Mouse (Mus musculus) retina, postnatal 7 days (tissue): ENCODE results near the gene D430042O09Rik.

Source experiments
- DNase-seq: peaks from one replicate; pipeline ENCODE4 v3.0.0-alpha.2; 2012; ENCODE audit warnings: low read depth, low spot score

D430042O09Rik gene

DNA sequence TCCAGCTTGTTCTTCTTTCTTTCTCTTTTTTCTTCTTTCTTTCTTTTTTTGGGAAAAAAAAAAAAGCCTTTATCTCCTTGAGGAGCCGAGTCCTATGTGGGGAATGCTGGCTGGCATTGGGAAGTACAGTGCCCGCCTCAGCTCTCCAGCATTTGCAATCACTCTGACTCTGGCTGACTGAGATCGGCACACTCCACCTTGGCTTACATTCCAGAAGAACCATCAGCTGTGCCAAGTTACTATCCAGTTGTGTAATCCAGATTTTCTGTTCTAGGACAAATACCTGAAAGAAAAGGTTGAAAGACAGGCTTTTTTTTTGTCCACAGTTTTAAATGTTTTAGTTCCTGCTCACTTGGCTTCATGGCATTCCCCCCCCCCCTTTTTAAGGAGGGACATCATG, 100.5 kb downstream of the D430042O09Rik start:
- no peak for DNase-seq

DNA sequence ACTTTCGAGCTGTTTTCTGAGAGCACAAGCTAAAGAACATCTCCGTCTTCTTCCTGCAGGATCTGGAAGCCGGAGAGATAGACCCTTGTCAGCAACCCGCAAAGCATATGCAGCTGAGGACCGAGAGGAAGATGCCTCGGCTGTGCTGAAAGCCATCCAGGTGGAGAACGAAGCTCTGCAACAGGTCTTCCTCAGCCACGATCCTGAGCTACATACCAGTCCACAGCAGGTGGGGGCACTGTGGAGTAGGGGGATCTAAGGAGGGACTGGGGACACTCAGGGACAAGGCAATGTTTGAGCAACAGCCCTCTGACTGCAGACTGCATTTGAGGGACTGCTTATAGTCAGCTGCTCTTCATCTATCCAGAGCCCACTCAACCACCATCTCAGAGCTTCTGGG, 105.0 kb downstream of the D430042O09Rik start:
- no peak for DNase-seq

DNA sequence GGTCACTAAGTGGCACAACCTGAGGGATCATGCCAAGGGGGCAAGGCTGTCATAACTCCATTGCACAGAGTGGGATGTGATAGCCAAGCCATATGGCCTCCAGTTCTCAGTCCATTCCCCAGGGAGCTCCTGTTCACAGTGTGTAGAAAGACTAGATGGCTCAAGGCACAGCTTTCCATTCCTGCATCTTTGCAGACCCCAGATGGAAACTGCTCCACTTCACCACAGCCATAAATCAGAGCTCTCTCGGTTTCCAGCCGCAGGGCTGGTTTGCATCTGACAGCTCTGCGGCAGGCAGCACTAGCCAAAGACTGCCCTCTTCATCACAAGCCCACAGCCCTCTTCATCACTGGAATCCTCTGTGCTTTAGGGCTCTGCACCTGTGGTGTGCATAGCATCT, 108.0 kb downstream of the D430042O09Rik start:
- no peak for DNase-seq

DNA sequence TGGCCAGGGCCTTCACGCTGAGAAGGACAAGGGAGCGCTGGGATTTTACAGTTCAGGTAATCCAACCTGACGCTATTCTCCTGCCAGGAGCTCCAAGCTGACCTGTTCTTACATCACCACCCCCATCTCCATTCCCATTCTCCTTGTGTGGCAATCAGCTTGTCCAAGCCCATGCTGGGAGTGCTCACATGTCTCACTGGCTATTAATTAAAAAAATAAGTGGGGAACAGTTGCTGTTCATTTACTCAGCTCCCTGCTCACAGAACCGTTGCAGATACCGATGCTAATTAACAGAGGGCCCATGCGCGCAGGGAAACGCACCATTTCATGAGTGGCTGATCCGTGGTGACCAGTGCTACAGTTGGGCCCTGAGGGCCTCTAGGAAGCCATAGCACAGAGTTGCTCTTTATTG, 110.6 kb downstream of the D430042O09Rik start:
- no peak for DNase-seq

DNA sequence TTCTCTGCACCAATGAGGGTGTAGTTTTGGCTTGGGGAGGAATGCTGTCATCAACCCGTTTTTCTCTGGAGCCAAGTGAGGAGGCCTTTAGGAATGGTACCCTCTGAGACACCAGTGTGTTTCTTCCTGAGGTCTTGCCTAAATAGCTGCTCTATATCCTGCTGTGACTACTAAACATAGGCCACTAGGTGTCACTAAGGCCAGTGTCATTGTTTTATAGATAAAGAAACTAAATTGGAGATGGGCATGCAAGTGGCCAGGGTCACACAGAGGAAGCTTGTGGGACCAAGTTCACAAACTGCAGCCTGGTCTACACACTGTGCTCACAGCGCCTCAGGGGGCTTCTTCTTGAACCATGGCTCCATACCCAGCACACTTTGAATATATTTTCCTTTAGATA, 112.5 kb downstream of the D430042O09Rik start:
- DNase-seq, result peak; percentile 13

DNA sequence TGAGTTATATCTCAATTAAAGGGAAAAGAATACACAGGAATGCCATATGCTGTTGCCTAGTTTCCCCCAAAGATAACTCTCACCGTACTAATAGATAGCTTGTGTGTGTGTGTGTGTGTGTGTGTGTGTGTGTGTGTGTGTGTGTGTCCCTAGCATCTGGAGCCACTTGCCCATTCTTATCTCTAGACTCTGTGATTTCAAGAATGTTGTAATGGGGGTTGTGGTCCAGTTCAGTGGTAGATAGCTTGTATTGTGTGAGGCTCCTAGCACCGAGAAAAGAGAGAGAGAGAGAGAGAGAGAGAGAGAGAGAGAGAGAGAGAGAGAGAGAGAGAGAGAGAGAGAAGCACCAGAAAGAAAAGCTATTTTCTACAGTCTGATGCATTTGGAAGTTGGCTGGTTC, 118.7 kb downstream of the D430042O09Rik start:
- no peak for DNase-seq

DNA sequence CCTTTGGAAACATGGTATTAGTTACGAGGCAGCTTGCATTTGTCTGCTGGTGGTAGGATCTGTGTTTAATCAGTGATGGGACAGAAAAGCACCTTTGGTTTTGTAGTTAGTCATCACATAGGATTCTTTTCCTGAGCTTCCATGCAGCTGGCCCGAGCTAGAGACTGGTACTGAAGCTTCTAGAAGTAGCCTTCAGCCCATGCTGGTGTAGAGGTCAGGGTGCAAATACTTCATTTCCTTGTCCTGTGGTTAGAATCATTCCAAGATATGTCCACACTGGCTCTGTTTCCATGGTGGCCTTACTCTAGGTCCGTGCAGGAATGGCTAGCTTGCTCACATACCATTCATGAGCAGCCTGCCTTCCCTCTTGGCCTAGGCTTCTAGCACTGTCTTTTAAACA, 119.2 kb downstream of the D430042O09Rik start:
- DNase-seq, result no peak

DNA sequence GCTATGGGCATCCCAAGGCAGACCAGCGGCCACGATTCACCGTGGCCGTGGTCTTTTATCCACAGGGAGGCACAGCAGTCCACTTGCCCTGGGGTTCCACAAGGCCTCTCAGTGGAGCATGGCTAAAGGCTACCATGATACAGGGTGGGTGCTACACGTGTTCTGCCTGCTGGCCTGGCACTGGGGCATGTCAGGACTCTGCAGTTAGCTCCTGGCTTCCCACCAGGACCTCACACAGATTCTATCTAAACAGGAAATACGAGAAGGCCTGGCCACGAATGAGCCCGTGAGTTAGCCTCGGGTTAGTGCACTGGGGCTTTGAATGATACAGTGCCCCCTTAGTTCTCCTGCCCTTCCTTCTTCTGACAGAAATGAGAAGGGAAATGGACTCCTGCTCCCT, 119.7 kb downstream of the D430042O09Rik start:
- DNase-seq, result no peak

DNA sequence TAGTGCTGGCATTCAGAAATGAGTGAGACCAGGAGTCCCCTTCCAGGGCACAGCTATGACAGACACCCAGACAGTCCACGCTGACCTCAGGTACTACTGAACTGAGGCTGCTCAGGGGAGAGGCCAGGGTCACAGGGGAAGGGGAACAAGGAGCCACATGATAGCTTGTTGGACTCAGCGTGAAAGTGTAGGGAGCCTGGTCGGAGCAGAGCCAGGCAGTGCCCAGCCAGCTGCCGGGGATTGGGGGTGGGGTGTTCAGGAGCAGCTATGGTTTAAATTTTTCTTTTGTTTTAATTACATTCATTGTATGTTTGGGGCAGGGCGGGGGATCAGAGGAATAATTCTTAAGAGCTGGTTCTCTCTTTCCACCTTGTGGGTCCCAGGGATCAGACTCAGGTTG, 120.9 kb downstream of the D430042O09Rik start:
- no peak for DNase-seq

DNA sequence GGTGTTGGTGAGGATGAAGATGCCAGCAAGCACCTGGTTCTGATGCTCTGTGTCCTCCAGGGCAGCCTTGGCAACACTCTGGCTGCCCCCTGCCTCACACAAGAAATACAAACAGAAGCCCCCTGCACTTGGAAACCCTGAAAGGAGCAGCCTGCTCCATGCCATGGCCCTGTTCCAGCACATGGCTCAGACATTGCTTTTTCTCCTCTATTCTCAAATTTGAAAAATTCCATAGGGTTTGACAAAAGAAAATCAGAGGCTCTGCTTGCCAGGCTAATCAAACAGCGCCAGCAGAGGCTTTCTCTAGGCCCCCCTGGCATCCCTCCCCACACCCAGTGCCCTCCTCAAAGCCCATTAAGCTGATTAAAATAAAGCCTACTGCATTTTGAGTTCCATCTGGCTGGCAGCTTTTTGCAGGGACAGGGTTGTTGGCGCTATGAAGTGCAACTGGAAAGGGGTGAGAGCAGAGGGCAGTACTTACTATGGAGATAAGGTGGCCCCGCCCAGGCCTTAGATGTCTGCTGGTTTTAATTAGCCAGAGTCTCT, 121.5 kb downstream of the D430042O09Rik start:
- peak; percentile 76 for DNase-seq

DNA sequence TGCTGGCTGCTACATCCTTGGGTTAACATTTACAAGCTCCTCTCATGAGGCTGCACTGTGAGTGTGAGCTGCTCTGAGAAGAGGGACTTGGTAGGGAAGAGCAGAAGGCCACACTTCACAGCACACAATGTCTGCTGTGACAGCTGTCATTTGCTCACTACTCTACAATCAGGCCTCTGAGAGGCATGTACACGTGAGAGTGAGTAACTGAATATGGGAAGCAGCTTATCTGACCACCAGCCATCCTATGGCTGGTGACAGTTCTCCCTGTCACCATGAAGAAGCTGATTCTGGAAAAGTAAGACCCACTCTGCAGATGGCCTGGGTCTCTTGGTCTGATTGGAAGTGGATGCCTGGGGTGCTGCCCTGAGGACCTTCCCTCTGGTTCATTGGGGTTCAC, 125.1 kb downstream of the D430042O09Rik start:
- DNase-seq, result no peak

DNA sequence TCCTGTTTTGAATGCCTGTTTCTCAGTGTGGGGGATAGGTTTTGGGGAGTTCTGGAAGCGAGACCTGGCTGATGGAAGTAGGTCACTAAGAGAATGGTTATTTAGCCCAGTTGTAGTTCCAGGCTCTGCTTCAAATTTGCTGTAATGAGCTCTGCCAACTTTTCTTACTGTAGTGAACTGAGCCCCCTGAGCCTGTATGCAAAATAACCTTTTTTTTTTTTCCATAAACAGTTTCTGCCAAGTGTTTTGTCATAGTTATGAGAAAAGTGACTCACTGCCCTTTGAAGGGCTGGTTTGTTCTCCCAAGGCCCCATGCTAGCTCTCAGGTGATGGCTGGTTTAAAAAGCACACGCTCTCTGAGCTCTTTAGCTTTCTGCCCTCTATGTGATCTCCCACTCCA, 125.8 kb downstream of the D430042O09Rik start:
- no peak for DNase-seq

DNA sequence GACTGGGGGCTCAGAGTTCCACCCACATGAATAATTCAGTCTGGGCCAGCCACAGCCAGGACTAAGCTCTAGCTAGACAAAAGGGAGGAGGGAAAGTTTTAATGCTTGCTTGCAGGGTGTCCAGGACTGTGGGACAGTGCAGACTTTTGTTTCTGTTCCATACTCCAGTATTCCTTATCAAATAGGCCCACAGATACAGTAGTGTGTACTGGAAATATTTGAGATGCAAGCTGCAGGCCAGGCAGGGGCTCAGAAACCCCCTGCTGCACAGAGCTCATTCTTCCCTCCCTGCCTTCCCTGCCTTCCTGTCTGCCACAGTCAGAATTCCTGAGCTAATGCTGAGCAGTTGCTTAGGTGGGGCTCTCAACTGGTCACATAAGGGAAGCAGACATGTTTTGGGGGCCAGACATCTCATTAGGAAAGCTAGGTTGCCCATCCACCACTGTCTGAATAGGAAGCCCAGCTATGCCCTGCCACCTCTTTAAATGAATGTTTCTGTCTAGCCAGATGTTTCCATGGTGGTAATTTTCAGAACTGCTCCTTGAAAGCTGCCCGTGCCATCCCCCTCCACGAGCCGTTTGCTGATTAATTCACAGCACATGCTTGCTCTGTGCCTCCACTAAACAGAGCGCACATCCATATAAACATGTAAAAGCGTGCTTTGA, 130.5 kb downstream of the D430042O09Rik start:
- DNase-seq, result no peak

DNA sequence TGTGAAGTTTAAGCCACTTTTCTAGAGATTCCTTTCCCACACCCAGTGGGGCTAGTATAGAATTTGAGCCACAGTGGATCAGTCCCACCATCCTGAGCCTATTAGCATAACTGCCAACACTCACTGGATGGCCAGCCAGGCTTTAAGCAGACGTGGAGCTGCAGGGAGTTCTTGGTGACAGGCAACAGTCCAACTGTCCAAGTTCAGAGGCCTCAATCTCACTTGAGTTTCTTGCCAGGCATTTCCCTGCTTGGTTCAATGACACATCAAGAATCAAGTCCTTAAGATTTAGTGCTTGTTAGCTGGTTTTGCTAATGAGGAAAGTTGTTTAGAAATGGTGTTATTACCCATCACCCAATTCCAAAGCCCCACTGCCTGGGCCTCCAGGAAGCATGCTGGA, 137.9 kb downstream of the D430042O09Rik start:
- no peak for DNase-seq

DNA sequence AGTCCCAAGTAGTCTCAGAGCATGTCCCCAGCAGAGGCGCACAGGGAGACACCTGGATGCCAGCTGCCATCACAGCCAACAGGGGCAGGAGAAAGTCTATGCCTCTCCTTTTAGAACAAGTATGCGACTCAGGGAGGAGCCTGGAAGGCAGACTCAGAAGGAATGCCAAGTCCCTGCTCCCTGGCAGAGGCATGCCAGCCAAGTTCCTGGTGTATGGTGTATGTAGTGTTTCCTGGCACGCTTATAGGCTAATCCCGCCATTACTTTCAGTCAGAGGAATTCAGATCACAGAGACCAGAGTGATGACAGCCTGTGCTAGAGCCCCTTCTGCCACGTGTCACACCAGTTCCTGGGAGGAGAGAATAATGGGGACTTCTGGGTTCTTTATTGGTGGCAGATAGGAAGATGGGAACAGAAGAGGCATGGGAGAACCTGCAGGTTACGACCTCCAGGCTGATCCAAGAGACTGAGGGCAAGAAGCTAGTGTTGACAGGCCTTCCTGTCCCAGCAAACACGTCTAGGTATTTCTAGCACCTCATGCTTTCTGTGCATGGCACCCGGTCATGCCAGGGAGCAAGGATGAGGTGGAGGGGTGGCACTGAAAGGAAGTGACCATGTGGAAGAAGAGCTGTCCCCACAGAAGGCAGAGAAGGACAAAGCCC, 139.3 kb downstream of the D430042O09Rik start:
- DNase-seq, result no peak

DNA sequence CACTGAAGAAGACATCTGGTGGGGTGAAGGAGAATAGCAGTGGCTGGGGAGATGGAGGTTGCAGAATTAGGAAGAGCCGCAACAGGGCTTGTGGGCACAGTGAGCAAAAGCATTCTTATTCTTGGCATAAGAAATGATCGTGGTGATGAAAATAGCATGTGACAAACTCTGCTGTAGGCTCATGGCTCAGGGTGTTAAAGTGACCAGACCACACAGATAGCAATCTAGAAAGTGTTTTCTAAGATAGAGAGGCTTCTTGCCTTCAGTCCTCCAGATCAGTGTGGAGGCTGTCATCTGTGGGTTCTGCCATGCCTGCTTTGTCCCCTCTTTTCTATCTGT, 139.8 kb downstream of the D430042O09Rik start:
- no peak for DNase-seq

DNA sequence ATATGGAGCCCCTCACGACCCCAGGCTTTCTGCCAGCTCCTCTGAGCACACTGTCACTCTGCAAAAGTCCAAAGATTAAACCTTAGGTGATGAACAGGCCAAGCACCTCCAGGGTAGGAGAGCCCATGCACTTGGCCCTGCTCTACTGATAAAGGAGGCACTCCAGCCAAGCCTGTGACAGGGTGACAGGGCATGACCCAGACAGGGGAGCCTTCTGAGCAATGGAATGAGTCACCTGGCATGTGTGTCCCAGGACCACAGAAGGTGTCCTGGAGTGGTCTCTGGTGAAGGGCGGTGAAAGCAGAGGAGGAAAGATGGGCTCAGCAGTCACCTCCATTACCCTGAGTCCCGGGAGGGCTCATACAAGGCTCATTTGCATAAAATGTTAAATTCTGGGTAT, 151.9 kb downstream of the D430042O09Rik start:
- DNase-seq, result no peak

DNA sequence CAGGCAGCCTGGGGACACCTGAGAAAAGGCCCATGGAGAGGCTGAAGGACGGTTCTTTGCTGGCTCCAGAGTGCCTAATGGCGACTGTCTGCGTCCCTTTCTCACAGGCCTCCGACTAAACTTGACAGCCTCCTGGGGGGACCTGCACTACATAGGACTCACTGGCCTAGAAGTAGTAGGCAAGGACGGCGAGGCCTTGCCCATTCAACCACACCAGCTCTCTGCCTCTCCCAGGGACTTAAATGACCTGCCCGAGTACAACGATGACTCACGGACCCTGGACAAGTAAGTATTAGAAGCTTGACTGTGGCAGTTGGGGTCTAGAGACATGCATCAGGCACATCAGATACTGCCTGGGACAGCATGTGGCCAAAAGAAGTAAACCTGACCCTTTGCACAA, 152.7 kb downstream of the D430042O09Rik start:
- no peak for DNase-seq

DNA sequence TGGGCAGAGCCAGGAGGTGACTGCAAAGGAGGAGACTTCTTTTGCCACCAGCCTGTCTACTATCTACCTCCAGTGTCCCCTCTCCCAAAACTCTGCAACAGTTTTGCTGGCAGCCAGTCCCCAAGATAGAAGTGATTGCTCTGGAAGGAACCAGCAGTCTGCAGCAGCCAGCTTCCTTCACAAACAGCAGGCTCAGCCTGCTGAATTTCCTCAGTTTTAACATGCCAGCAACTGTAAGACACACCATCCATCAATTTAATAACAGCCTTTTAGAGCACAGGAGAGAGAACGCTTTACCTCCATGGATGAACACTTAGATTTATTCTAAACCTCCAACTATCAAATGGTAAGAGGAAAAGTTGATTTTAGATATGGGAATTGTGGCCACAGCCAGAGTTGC, 156.3 kb downstream of the D430042O09Rik start:
- DNase-seq, result no peak

DNA sequence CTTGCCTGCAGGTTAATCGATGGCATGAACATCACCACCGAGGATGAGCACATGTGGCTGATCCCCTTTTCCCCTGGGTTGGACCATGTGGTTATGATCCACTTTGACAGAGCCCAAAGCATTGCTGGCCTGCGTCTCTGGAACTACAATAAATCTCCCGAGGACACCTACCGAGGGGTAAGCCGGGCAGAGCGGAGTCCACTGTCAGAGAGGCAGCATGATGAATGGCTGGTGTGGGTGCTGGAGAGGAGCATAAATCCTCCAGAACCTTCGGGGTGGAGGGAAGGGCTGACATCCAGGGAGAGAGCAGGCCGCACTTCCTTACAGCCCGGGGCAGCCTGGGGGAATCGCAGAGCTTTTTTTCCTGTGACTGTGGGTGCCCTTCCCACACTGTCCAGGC, 157.5 kb downstream of the D430042O09Rik start:
- DNase-seq, result no peak

DNA sequence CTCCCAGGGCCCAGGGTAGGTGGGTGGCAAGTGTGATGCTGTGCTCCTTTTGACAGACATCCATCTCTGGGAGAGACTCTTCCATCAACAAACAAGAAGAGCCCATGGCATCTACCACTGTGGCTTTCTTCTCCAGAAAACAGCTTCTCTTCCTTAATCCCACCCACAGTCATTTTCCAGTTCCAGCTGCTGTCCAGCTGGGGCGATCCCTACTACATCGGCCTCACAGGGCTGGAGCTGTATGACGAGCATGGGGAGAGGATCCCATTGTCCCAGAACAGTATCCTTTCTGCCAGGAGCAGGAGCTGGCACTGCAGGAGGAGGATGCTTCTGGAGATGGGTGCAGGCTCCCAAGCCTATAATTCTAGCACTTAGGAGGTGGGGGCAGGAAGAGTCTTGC, 160.9 kb downstream of the D430042O09Rik start:
- no peak for DNase-seq

DNA sequence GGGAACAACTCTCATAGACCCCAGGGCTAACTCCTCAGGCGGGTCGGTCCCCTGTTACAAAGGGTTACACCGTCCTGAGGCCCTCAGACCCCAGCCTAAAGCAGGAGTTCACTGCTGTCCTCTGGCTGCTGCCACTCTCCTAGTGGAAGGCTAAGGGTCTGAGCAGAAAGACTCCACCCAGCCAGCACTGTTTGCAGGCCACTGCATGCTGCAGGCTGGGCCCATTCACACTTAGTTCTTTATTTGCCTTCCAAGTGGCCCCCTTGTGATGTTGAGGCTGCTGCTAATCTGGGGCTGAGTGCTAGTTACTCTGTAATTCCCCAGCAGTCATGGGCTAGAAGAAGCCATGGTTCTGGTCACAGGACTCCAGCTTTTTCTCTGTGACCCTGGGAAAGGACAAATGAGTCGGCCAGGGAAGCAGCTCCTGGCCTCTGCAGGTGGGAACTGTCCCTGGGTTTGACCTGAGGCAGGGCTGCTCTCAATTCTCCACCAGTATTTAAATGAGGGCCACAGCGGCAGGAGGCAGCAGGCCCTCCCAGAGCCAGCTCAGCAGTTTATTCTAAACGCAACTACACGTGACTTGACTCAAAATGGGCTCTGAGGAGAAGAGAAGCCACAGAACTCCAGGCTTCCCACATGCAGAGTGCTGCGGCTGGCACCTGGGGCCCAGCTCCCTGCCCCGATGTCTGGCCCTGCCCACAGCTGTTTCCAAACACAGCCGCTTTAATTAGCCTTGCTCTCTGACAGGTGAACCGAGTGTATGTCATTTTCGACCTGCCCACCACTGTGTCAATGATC, 163.9 kb downstream of the D430042O09Rik start:
- no peak for DNase-seq

DNA sequence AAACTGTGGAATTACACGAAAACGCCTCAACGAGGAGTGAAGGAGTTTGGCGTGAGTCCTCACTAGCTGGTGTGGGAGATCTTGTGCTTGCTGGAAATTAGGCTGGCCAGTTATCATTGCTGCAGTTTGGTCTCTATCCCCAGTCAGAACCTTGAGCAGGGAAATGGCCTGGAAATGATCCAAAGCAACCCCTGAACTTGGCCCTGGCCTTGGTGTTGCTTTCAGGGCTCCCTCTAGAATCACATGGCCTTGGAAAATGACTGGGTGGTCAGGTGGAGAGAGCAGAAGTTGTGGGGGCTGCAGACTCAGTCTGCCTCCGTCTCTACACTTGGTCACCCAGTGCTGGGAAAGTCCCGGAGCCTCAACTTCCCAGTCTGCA, 164.5 kb downstream of the D430042O09Rik start:
- no peak for DNase-seq
